Mouse (Mus musculus): ENCODE measurements around the gene Dusp13.

The Dusp13 gene

GRCm38 (mm10) chr14:21696186-21696830 lies 54.7 kb downstream of the Dusp13 start:
- DNase-seq, result no peak

GRCm38 (mm10) chr14:21695020-21695419 lies 56.0 kb downstream of the Dusp13 start:
- peak; percentile 48 for DNase-seq

GRCm38 (mm10) chr14:21691070-21691469 lies 59.9 kb downstream of the Dusp13 start:
- peak; percentile 57 for DNase-seq

- DNase-seq, result no peak
Measured at GRCm38 (mm10) chr14:21686376-21687279, 64.4 kb downstream of the Dusp13 start.

- DNase-seq, result no peak
Measured at GRCm38 (mm10) chr14:21685411-21686146, 65.4 kb downstream of the Dusp13 start.

- DNase-seq, result no peak
Measured at GRCm38 (mm10) chr14:21683834-21684233, 67.1 kb downstream of the Dusp13 start.

Measured in lung, postnatal 36 days (tissue).